Mouse (Mus musculus) natural killer cell, adult 2 months (primary cell): ENCODE results near the gene Ndufs2.

ENCODE experiments used
- DNase-seq, 2 experiments: peaks; one replicate each; pipeline ENCODE4 v3.0.0; 2022; ENCODE audit warnings: low spot score in 2 of 2

The Ndufs2 gene

GRCm38 (mm10) chr1:171231844-171232243 lies 19.3 kb downstream of the Ndufs2 start:
- DNase-seq = peak; percentile 63 to 82

- DNase-seq = no peak
Observed at GRCm38 (mm10) chr1:171230215-171230614, 21.0 kb downstream of the Ndufs2 start.

GRCm38 (mm10) chr1:171229750-171230149 lies 21.4 kb downstream of the Ndufs2 start:
- no peak for DNase-seq

GRCm38 (mm10) chr1:171227879-171228278 lies 23.3 kb downstream of the Ndufs2 start:
- no peak for DNase-seq

GRCm38 (mm10) chr1:171226780-171227179 lies 24.4 kb downstream of the Ndufs2 start:
- DNase-seq = no peak

GRCm38 (mm10) chr1:171224857-171225256 lies 26.3 kb downstream of the Ndufs2 start, which contains the start of gene Apoa2:
Gene Apoa2 (plus strand): TSS chr1:171225054.
- DNase-seq = no peak

- no peak for DNase-seq
Observed at GRCm38 (mm10) chr1:171223796-171224195, 27.4 kb downstream of the Ndufs2 start.

GRCm38 (mm10) chr1:171223168-171223567 lies 28.0 kb downstream of the Ndufs2 start:
- no peak for DNase-seq

- peak; percentile 96 to 97 for DNase-seq
Observed at GRCm38 (mm10) chr1:171222238-171223155, 28.7 kb downstream of the Ndufs2 start, which contains the start of gene Tomm40l. Gene Tomm40l (minus strand): TSS chr1:171222514.

GRCm38 (mm10) chr1:171221281-171222193 lies 29.7 kb downstream of the Ndufs2 start:
- no peak for DNase-seq

GRCm38 (mm10) chr1:171220871-171221270 lies 30.3 kb downstream of the Ndufs2 start:
- peak; percentile 73 to 82 for DNase-seq

- no peak for DNase-seq
Observed at GRCm38 (mm10) chr1:171216241-171216955, 34.8 kb downstream of the Ndufs2 start.

- no peak for DNase-seq
Observed at GRCm38 (mm10) chr1:171213801-171214496, 37.2 kb downstream of the Ndufs2 start, which contains the start of gene Nr1i3. Gene Nr1i3 (plus strand): TSS chr1:171213970.

GRCm38 (mm10) chr1:171212854-171213253 lies 38.3 kb downstream of the Ndufs2 start:
- DNase-seq = no peak

- no peak for DNase-seq
Observed at GRCm38 (mm10) chr1:171209409-171209808, 41.8 kb downstream of the Ndufs2 start.

GRCm38 (mm10) chr1:171205704-171206493 lies 45.3 kb downstream of the Ndufs2 start:
- DNase-seq = no peak

GRCm38 (mm10) chr1:171204249-171204644 lies 46.9 kb downstream of the Ndufs2 start:
- no peak for DNase-seq

- no peak for DNase-seq
Observed at GRCm38 (mm10) chr1:171203471-171204248, 47.5 kb downstream of the Ndufs2 start.

- no peak for DNase-seq
Observed at GRCm38 (mm10) chr1:171200769-171201168, 50.4 kb downstream of the Ndufs2 start.
